Mouse (Mus musculus): ENCODE results near the gene Serpinb7. TPM values are rescaled to one million over a fixed set of nuclear protein-coding genes. Genes with fewer than 3 reads are reported as not detected.

The Serpinb7 gene
- under 1 TPM in 1 of 2 experiments, not detected in 1; 0.18 TPM for total RNA-seq (2021)

- no peak for DNase-seq (ENCODE audit: extremely low spot score in 1 of 2, low spot score in 2 of 2)
- intact Hi-C loops (cut with DNase I), result no loop called here
These were observed at the start of gene Serpinb7 for GRCm38 (mm10) chr1:107399355-107399754. TSS of gene Serpinb7 (plus strand) at chr1:107399655.

GRCm38 (mm10) chr1:107350392-107350791 lies 49.1 kb upstream of the Serpinb7 start:
- intact Hi-C loops (cut with DNase I), result no loop called here
- DNase-seq (ENCODE audit: extremely low spot score in 1 of 2, low spot score in 2 of 2), result no peak

- no peak for DNase-seq (ENCODE audit: extremely low spot score in 1 of 2, low spot score in 2 of 2)
- intact Hi-C loops (cut with DNase I), result no loop called here
These were observed 48.3 kb upstream of the Serpinb7 start for GRCm38 (mm10) chr1:107351115-107351514.

- no peak for DNase-seq (ENCODE audit: extremely low spot score in 1 of 2, low spot score in 2 of 2)
- intact Hi-C loops (cut with DNase I), result no loop called here
These were observed 46.4 kb upstream of the Serpinb7 start for GRCm38 (mm10) chr1:107353046-107353445.

- DNase-seq (ENCODE audit: extremely low spot score in 1 of 2, low spot score in 2 of 2), result no peak
- intact Hi-C loops (cut with DNase I), result no loop called here
These were observed 38.6 kb upstream of the Serpinb7 start, which contains the start of gene Serpinb11 for GRCm38 (mm10) chr1:107360898-107361297. TSS of gene Serpinb11 (plus strand) at chr1:107361198.

GRCm38 (mm10) chr1:107365973-107366372 lies 33.5 kb upstream of the Serpinb7 start:
- intact Hi-C loops (cut with DNase I), result no loop called here
- no peak for DNase-seq (ENCODE audit: extremely low spot score in 1 of 2, low spot score in 2 of 2)

- intact Hi-C loops (cut with DNase I), result no loop called here
- no peak for DNase-seq (ENCODE audit: extremely low spot score in 1 of 2, low spot score in 2 of 2)
These were observed 30.5 kb upstream of the Serpinb7 start for GRCm38 (mm10) chr1:107368944-107369343.

- DNase-seq (ENCODE audit: extremely low spot score in 1 of 2, low spot score in 2 of 2), result no peak
- intact Hi-C loops (cut with DNase I), result no loop called here
These were observed 22.5 kb upstream of the Serpinb7 start for GRCm38 (mm10) chr1:107376952-107377351.

- no peak for DNase-seq (ENCODE audit: extremely low spot score in 1 of 2, low spot score in 2 of 2)
- intact Hi-C loops (cut with DNase I), result no loop called here
These were observed 21.1 kb upstream of the Serpinb7 start for GRCm38 (mm10) chr1:107378368-107378767.

GRCm38 (mm10) chr1:107381491-107381890 lies 18.0 kb upstream of the Serpinb7 start:
- DNase-seq (ENCODE audit: extremely low spot score in 1 of 2, low spot score in 2 of 2), result no peak
- intact Hi-C loops (cut with DNase I), result no loop called here

GRCm38 (mm10) chr1:107382404-107382803 lies 17.1 kb upstream of the Serpinb7 start:
- DNase-seq (ENCODE audit: extremely low spot score in 1 of 2, low spot score in 2 of 2), result no peak
- intact Hi-C loops (cut with DNase I), result no loop called here

- no peak for DNase-seq (ENCODE audit: extremely low spot score in 1 of 2, low spot score in 2 of 2)
- intact Hi-C loops (cut with DNase I), result no loop called here
These were observed 14.9 kb upstream of the Serpinb7 start for GRCm38 (mm10) chr1:107384532-107384931.

GRCm38 (mm10) chr1:107389753-107390152 lies 9.7 kb upstream of the Serpinb7 start:
- intact Hi-C loops (cut with DNase I), result no loop called here

GRCm38 (mm10) chr1:107397481-107397880 lies 2.0 kb upstream of the Serpinb7 start:
- intact Hi-C loops (cut with DNase I), result no loop called here

More at GRCm38 (mm10) chr1:107389753-107390152, 9.7 kb upstream of the Serpinb7 start:
- DNase-seq (ENCODE audit: extremely low spot score in 1 of 2, low spot score in 2 of 2), result no peak

GRCm38 (mm10) chr1:107402082-107402481 lies 2.6 kb downstream of the Serpinb7 start:
- intact Hi-C loops (cut with DNase I), result no loop called here
- no peak for DNase-seq (ENCODE audit: extremely low spot score in 1 of 2, low spot score in 2 of 2)

More at GRCm38 (mm10) chr1:107397481-107397880, 2.0 kb upstream of the Serpinb7 start:
- no peak for DNase-seq (ENCODE audit: extremely low spot score in 1 of 2, low spot score in 2 of 2)

GRCm38 (mm10) chr1:107414650-107415049 lies 15.2 kb downstream of the Serpinb7 start:
- intact Hi-C loops (cut with DNase I), result no loop called here
- DNase-seq (ENCODE audit: extremely low spot score in 1 of 2, low spot score in 2 of 2), result no peak

- no peak for DNase-seq (ENCODE audit: extremely low spot score in 1 of 2, low spot score in 2 of 2)
These were observed 23.0 kb downstream of the Serpinb7 start for GRCm38 (mm10) chr1:107422487-107422886.

GRCm38 (mm10) chr1:107431253-107431652 lies 31.8 kb downstream of the Serpinb7 start:
- no peak for DNase-seq (ENCODE audit: extremely low spot score in 1 of 2, low spot score in 2 of 2)
- intact Hi-C loops (cut with DNase I), result no loop called here

More at GRCm38 (mm10) chr1:107422487-107422886, 23.0 kb downstream of the Serpinb7 start:
- intact Hi-C loops (cut with DNase I), result no loop called here

GRCm38 (mm10) chr1:107435528-107435927 lies 36.1 kb downstream of the Serpinb7 start:
- intact Hi-C loops (cut with DNase I), result no loop called here

GRCm38 (mm10) chr1:107439462-107439861 lies 40.0 kb downstream of the Serpinb7 start:
- intact Hi-C loops (cut with DNase I), result no loop called here
- DNase-seq (ENCODE audit: extremely low spot score in 1 of 2, low spot score in 2 of 2), result no peak

More at GRCm38 (mm10) chr1:107435528-107435927, 36.1 kb downstream of the Serpinb7 start:
- no peak for DNase-seq (ENCODE audit: extremely low spot score in 1 of 2, low spot score in 2 of 2)

GRCm38 (mm10) chr1:107445352-107445751 lies 45.9 kb downstream of the Serpinb7 start:
- DNase-seq (ENCODE audit: extremely low spot score in 1 of 2, low spot score in 2 of 2), result no peak
- intact Hi-C loops (cut with DNase I), result no loop called here

Measured in left cerebral cortex, postnatal 10 days (tissue).